Mouse (Mus musculus): ENCODE results near the gene Dtnb. TPM values are rescaled to one million over a fixed set of nuclear protein-coding genes. Genes with fewer than 3 reads are reported as not detected.

The Dtnb gene
- polyA plus RNA-seq, 1 experiment from 2014 or later = 18.8 TPM

DNA sequence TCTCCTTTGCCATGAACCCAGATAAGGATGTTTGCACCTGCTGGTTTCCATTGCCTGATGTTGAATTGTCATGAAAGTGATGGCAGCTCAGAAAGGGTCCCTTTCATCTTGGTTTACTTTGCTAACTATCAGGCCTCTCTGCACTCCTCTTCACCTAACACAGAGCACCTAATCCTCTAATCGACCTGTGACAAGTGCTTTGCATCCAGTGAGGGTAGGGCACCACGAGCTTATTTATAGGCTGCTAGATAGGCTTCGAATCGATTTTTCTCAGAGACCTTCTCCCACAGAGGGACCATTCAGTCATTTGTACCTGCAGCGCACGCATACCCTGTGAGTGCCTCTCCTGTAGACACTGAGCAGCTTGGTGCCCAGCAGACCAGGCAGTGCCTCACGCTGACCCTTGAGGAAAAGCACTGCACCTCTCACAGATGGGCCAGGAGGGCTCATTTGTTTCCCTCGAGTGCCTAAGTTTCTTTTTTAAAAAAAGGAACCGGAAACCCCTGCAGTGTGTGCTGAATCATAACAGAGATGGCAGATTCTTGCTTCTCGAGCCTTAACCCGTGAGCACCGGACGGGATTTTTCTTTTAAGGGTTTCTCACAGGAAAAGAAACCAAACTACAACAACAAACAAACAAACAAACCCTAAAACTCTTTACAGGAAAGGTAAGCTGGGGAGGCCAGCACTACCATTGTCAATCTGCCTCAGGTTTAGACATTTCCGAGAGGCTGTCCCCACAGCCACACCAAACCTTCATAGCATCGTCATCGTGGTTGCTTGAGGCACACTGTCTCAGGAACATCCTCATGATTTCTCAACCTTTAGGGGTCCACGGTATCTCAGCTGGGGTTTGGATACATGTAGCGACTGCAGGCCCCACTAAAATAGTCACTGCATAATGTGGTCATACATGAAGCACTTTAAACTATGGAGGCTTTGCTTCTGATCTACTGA, 167.8 kb downstream of the Dtnb start:
- H3K27me3 ChIP-seq (replicated peaks; ENCODE audit: insufficient read depth, low read length) = no peaks in the 10 kb centered on the region
- no peak overlapping the region for H3K9ac ChIP-seq (replicated peaks; ENCODE audit: low read depth)
- 46% methylated on average over 18 of the region's 18 CpGs for WGBS
- no peak overlapping the region for H3K4me2 ChIP-seq (replicated peaks; ENCODE audit: low read depth, low read length)
- H3K4me1 ChIP-seq (ENCODE audit: insufficient read depth, low read depth, low read length) = no peaks in the 10 kb centered on the region
- no peak for TF ChIP-seq CTCF (IDR thresholded peaks at IDR 0.05)
- TF ChIP-seq EP300 (IDR thresholded peaks at IDR 0.05) = no peak
- no peak overlapping the region; the same call in 1 of the 2 replicates for H3K27ac ChIP-seq (ENCODE audit: low read length)
- H3K36me3 ChIP-seq (ENCODE audit: insufficient read depth, low read length) = no peaks in the 10 kb centered on the region
- ATAC-seq (no peak), DNase-seq (ENCODE audit: low spot score) (peak; percentile 12)
- no peaks in the 10 kb centered on the region for H3K9me3 ChIP-seq (ENCODE audit: low read length)
- no peak overlapping the region for H3K4me3 ChIP-seq (ENCODE audit: low read depth, low read length)

- H3K4me3 ChIP-seq (ENCODE audit: low read depth, low read length) = no peak overlapping the region
- H3K4me2 ChIP-seq (replicated peaks; ENCODE audit: low read depth, low read length) = no peak overlapping the region
- H3K36me3 ChIP-seq (ENCODE audit: insufficient read depth, low read length) = no peaks in the 10 kb centered on the region
- DNase-seq (ENCODE audit: low spot score) = no peak
- no peak overlapping the region for H3K9ac ChIP-seq (replicated peaks; ENCODE audit: low read depth)
- WGBS = 74% methylated on average over 3 of the region's 3 CpGs
- H3K27ac ChIP-seq (ENCODE audit: low read length) = no peak overlapping the region
- H3K9me3 ChIP-seq (ENCODE audit: low read length) = no peaks in the 10 kb centered on the region
- H3K4me1 ChIP-seq (ENCODE audit: insufficient read depth, low read depth, low read length) = peaks cover under 1% of the 10 kb centered on the region; the same call in 1 of the 2 replicates
- ATAC-seq = no peak
- TF ChIP-seq CTCF (IDR thresholded peaks at IDR 0.05) = no peak
- no peak for TF ChIP-seq EP300 (IDR thresholded peaks at IDR 0.05)
- no peaks in the 10 kb centered on the region for H3K27me3 ChIP-seq (replicated peaks; ENCODE audit: insufficient read depth, low read length)
Measured at GRCm38 (mm10) chr12:3740705-3741081, 168.5 kb downstream of the Dtnb start.

DNA sequence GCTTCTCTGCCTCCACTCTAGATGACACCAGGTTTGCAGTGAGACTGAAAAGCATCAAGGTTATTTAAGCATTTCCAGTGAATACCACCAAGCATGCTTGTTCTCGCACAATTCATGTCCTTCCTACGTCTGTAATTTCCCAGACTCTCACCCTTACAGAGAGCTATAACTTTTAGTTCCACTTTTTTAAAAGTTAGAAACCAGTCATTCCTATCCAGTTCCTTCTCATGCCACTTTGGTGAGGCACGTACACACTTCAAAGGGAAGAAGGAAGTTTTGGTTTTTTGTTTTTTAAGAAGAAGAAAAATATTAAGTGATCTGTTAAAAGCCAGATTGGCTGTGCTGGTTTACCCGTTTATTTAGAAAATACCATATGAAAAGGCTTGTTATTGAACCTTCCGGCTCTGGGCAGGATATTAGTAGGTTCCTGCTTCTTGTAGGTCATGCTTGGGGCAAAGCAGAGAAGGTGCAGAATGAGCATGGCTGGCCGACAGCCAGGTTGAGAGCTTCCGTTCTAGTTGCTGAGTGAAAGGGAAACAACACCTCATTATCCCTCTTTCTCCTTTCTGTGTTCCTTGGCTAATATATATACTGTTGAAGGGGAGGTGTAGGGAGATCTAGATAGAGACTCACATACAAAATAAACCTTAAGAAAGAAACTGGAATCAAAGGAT, 173.4 kb downstream of the Dtnb start:
- 13% methylated on average over 7 of the region's 7 CpGs for WGBS
- DNase-seq (ENCODE audit: low spot score) (peak; percentile 40), ATAC-seq (no peak; the same call in 1 of the 2 replicates)
- Histone ChIP-seq H3K27ac (ENCODE audit: low read length) (no peak overlapping the region), H3K4me1 (ENCODE audit: insufficient read depth, low read depth, low read length) (peaks cover 8% of the 10 kb centered on the region; the same call in 1 of the 2 replicates), H3K9me3 (ENCODE audit: low read length) (no peaks in the 10 kb centered on the region), H3K9ac (replicated peaks; ENCODE audit: low read depth) (no peak overlapping the region), H3K27me3 (replicated peaks; ENCODE audit: insufficient read depth, low read length) (no peaks in the 10 kb centered on the region), H3K4me3 (ENCODE audit: low read depth, low read length) (no peak overlapping the region), H3K4me2 (replicated peaks; ENCODE audit: low read depth, low read length) (0 out of 2 replicates have a peak overlapping the region, but pooled peaks have one; percentile 9), H3K36me3 (ENCODE audit: insufficient read depth, low read length) (no peaks in the 10 kb centered on the region)
- TF ChIP-seq EP300 (IDR thresholded peaks at IDR 0.05) (no peak), CTCF (IDR thresholded peaks at IDR 0.05) (no peak)

- no peak for TF ChIP-seq CTCF (IDR thresholded peaks at IDR 0.05)
- no peak for TF ChIP-seq EP300 (IDR thresholded peaks at IDR 0.05)
- WGBS = 58% methylated on average over 3 of the region's 3 CpGs
Measured at GRCm38 (mm10) chr12:3746369-3746768, 174.2 kb downstream of the Dtnb start.

DNA sequence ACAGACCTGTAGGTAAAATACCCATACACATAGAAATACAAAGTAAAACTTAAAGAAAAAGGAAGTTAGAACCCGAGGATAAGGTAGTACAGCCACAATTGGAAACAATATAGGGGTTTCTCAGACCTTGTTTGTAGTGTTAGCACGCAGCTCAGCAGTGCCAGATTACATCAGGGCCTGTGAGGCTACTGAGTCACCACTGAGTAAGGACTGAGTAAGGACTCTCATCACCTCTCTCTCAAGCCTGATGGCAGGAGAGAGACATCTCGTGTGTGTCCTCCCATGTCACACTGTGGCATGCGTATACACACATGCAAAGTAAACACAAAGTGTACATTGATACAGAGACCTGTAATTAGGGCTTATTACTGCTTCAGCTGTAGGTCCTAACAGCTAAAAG, 175.4 kb downstream of the Dtnb start:
- no peak for DNase-seq (ENCODE audit: low spot score)
- no peak for TF ChIP-seq CTCF (IDR thresholded peaks at IDR 0.05)
- no peak for TF ChIP-seq EP300 (IDR thresholded peaks at IDR 0.05)
- 84% methylated on average over 4 of the region's 4 CpGs for WGBS

More at GRCm38 (mm10) chr12:3746369-3746768, 174.2 kb downstream of the Dtnb start:
- H3K27me3 ChIP-seq (replicated peaks; ENCODE audit: insufficient read depth, low read length) = no peaks in the 10 kb centered on the region
- no peak overlapping the region for H3K4me3 ChIP-seq (ENCODE audit: low read depth, low read length)
- ATAC-seq = peak; percentile 85
- H3K36me3 ChIP-seq (ENCODE audit: insufficient read depth, low read length) = no peaks in the 10 kb centered on the region
- no peak overlapping the region for H3K4me2 ChIP-seq (replicated peaks; ENCODE audit: low read depth, low read length)
- no peak overlapping the region for H3K9ac ChIP-seq (replicated peaks; ENCODE audit: low read depth)
- no peak overlapping the region for H3K27ac ChIP-seq (ENCODE audit: low read length)
- peaks cover 8% of the 10 kb centered on the region; the same call in 1 of the 2 replicates for H3K4me1 ChIP-seq (ENCODE audit: insufficient read depth, low read depth, low read length)
- no peaks in the 10 kb centered on the region for H3K9me3 ChIP-seq (ENCODE audit: low read length)
- DNase-seq (ENCODE audit: low spot score) = peak; percentile 50

GRCm38 (mm10) chr12:3755522-3755921, 183.3 kb downstream of the Dtnb start:
- H3K9ac ChIP-seq (replicated peaks; ENCODE audit: low read depth) = no peak overlapping the region
- WGBS = 58% methylated on average over 6 of the region's 6 CpGs
- no peaks in the 10 kb centered on the region for H3K4me1 ChIP-seq (ENCODE audit: insufficient read depth, low read depth, low read length)
- H3K4me2 ChIP-seq (replicated peaks; ENCODE audit: low read depth, low read length) = no peak overlapping the region
- H3K4me3 ChIP-seq (ENCODE audit: low read depth, low read length) = no peak overlapping the region
- H3K27me3 ChIP-seq (replicated peaks; ENCODE audit: insufficient read depth, low read length) = no peaks in the 10 kb centered on the region
- no peak overlapping the region for H3K27ac ChIP-seq (ENCODE audit: low read length)
- no peak for DNase-seq (ENCODE audit: low spot score)
- no peak for ATAC-seq
- H3K9me3 ChIP-seq (ENCODE audit: low read length) = no peaks in the 10 kb centered on the region
- no peak for TF ChIP-seq CTCF (IDR thresholded peaks at IDR 0.05)
- TF ChIP-seq EP300 (IDR thresholded peaks at IDR 0.05) = no peak
- H3K36me3 ChIP-seq (ENCODE audit: insufficient read depth, low read length) = peaks cover 6% of the 10 kb centered on the region; the same call in 1 of the 2 replicates

More for the DNA sequence above, 175.4 kb downstream of the Dtnb start:
- H3K27me3 ChIP-seq (replicated peaks; ENCODE audit: insufficient read depth, low read length) = no peaks in the 10 kb centered on the region
- peaks cover 8% of the 10 kb centered on the region; the same call in 1 of the 2 replicates for H3K4me1 ChIP-seq (ENCODE audit: insufficient read depth, low read depth, low read length)
- no peak overlapping the region for H3K9ac ChIP-seq (replicated peaks; ENCODE audit: low read depth)
- H3K36me3 ChIP-seq (ENCODE audit: insufficient read depth, low read length) = no peaks in the 10 kb centered on the region
- H3K4me2 ChIP-seq (replicated peaks; ENCODE audit: low read depth, low read length) = no peak overlapping the region
- no peaks in the 10 kb centered on the region for H3K9me3 ChIP-seq (ENCODE audit: low read length)
- no peak for ATAC-seq
- H3K4me3 ChIP-seq (ENCODE audit: low read depth, low read length) = no peak overlapping the region
- H3K27ac ChIP-seq (ENCODE audit: low read length) = no peak overlapping the region

Data from lung, postnatal 0 days (tissue).